Mouse (Mus musculus): Measurements from ENCODE around the gene Ms4a4b. TPM values are rescaled to one million over a fixed set of nuclear protein-coding genes. Genes with fewer than 3 reads are reported as not detected.
"Not testable (repeated sequence)": the region's sequence is repeated elsewhere in the genome, so short reads cannot be mapped to it uniquely, and the experiment has no call there.

The Ms4a4b gene
- not detected in 2 replicates for polyA plus RNA-seq (2014; fragmentation: Nextera tagmentation; extraction: Ambion mirVana)

DNA sequence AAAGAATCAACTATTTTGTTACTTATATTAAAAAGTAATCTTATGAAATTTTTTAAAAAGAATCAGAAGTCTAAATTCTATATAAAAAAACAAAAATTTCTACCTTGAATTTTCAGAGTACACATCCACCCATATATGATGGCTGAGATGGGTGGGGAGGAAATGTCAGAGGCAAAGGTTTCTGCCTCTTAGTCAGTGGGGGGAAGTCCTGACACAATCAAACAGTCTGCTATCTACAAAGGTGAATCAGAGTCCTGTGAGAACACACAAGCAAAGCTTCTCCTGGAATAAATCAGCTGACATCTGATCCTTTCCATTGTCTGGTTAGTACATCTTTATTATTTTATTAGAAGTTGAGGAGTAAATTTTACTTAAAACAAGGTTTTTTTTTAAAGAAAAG, at the start of gene Ms4a4b:
Gene Ms4a4b, plus strand, starts transcription at position 216 of the 400 bp plus-strand sequence.
- H3K4me2 ChIP-seq: no peak within 1 kb of the TSS
- no peak within 1 kb of the TSS for H3K27ac ChIP-seq (ENCODE audit: low read depth, low read length)
- no peaks in the 10 kb centered on the region for H3K4me1 ChIP-seq (ENCODE audit: control insufficient read depth, insufficient read depth, low read length)
- ATAC-seq (ENCODE audit: low FRiP score) (no peak), DNase-seq (ENCODE audit: low spot score, missing footprints) (no peak)
- H3K9ac ChIP-seq (ENCODE audit: low read length): no peak within 1 kb of the TSS
- H3K4me3 ChIP-seq (ENCODE audit: low read depth, low read length): no peak within 1 kb of the TSS
- no peaks in the 10 kb centered on the region for H3K36me3 ChIP-seq (ENCODE audit: control insufficient read depth, insufficient read depth, low read length)
- no peaks in the 10 kb centered on the region for H3K27me3 ChIP-seq (ENCODE audit: control insufficient read depth, insufficient read depth, low read length)
- no peaks in the 10 kb centered on the region for H3K9me3 ChIP-seq (ENCODE audit: control insufficient read depth, low read length)

DNA sequence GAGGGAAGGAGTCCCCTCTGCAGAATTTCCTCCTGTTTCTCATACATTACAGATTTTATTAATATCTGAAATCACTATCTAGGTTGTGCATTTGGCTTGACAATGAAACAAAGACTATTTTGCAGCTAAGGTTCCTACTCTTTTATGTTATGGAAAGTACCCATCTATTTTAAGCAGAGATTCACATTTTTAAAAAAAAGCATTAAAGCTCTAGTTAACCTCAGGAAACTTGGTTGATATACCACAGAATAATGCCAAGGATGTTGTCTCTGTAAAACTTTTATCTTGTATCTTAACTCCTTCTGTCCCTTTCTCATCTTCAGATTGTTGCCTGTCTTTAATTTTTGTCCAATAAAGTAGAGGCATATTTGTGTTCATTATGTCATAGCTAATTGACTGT, 47.6 kb upstream of the Ms4a4b start:
- H3K9me3 ChIP-seq (ENCODE audit: control insufficient read depth, low read length): no peaks in the 10 kb centered on the region
- H3K9ac ChIP-seq (ENCODE audit: low read length): no peak overlapping the region
- H3K4me1 ChIP-seq (ENCODE audit: control insufficient read depth, insufficient read depth, low read length): no peaks in the 10 kb centered on the region
- ATAC-seq (ENCODE audit: low FRiP score) (no peak), DNase-seq (ENCODE audit: low spot score, missing footprints) (no peak)
- H3K36me3 ChIP-seq (ENCODE audit: control insufficient read depth, insufficient read depth, low read length): no peaks in the 10 kb centered on the region
- H3K27ac ChIP-seq (ENCODE audit: low read depth, low read length): no peak overlapping the region
- H3K4me3 ChIP-seq (ENCODE audit: low read depth, low read length): no peak overlapping the region
- no peak overlapping the region for H3K4me2 ChIP-seq
- H3K27me3 ChIP-seq (ENCODE audit: control insufficient read depth, insufficient read depth, low read length): no peaks in the 10 kb centered on the region

DNA sequence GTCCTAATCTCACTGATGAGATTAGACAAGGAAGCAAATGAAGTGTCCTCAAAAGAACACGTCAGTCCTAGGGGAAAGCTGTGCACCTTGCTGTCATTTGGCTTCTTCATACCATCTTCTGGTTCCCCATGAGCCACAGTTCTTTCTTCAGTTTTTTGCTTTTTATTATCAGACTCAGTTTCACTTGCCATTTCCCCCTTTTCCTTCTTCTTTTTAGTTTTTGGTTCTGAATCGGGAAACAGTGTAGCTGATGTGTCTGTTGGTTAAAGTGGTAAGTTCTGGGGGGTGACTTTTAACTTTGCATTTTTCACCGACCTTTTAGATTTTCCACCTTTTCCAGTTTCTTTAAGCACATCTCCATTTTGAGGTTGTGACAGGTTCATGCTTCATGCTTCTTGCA, 38.8 kb upstream of the Ms4a4b start, which contains the start of gene Ms4a4c:
Gene Ms4a4c, plus strand, starts transcription at position 244 of the 400 bp plus-strand sequence.
- WGBS: 91% methylated on average over 3 of the region's 3 CpGs
- no peak within 1 kb of the TSS for H3K9ac ChIP-seq (ENCODE audit: low read length)
- H3K4me2 ChIP-seq: no peak within 1 kb of the TSS
- ATAC-seq (ENCODE audit: low FRiP score) (no peak), DNase-seq (ENCODE audit: low spot score, missing footprints) (no peak)
- H3K9me3 ChIP-seq (ENCODE audit: control insufficient read depth, low read length): no peaks in the 10 kb centered on the region
- no peak within 1 kb of the TSS for H3K27ac ChIP-seq (ENCODE audit: low read depth, low read length)
- no peaks in the 10 kb centered on the region for H3K36me3 ChIP-seq (ENCODE audit: control insufficient read depth, insufficient read depth, low read length)
- H3K27me3 ChIP-seq (ENCODE audit: control insufficient read depth, insufficient read depth, low read length): no peaks in the 10 kb centered on the region
- no peaks in the 10 kb centered on the region for H3K4me1 ChIP-seq (ENCODE audit: control insufficient read depth, insufficient read depth, low read length)
- no peak within 1 kb of the TSS for H3K4me3 ChIP-seq (ENCODE audit: low read depth, low read length)

DNA sequence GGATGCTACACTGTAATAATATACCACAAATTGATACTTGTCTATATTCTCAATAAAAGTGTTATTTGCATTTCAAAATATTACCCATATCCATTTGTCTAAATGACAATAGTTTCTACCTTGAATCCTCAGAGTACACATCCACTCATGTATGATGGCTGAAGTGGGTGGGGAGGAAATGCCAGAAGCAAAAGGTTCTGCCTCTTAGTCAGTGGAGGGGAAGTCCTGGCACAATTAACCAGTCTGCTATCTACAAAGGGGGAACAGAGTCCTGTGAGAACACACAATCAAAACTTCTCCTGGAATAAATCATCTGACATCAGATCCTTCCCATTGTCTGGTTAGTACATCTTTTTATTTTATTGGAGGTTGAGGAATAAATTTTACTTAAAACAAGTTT, 35.9 kb upstream of the Ms4a4b start:
- H3K4me1 ChIP-seq (ENCODE audit: control insufficient read depth, insufficient read depth, low read length): no peaks in the 10 kb centered on the region
- ATAC-seq (ENCODE audit: low FRiP score): no peak
- DNase-seq (ENCODE audit: low spot score, missing footprints): no peak
- no peak overlapping the region for H3K4me2 ChIP-seq
- no peak overlapping the region for H3K4me3 ChIP-seq (ENCODE audit: low read depth, low read length)
- no peak overlapping the region for H3K9ac ChIP-seq (ENCODE audit: low read length)
- H3K27ac ChIP-seq (ENCODE audit: low read depth, low read length): no peak overlapping the region
- H3K36me3 ChIP-seq (ENCODE audit: control insufficient read depth, insufficient read depth, low read length): no peaks in the 10 kb centered on the region
- H3K9me3 ChIP-seq (ENCODE audit: control insufficient read depth, low read length): no peaks in the 10 kb centered on the region
- no peaks in the 10 kb centered on the region for H3K27me3 ChIP-seq (ENCODE audit: control insufficient read depth, insufficient read depth, low read length)

DNA sequence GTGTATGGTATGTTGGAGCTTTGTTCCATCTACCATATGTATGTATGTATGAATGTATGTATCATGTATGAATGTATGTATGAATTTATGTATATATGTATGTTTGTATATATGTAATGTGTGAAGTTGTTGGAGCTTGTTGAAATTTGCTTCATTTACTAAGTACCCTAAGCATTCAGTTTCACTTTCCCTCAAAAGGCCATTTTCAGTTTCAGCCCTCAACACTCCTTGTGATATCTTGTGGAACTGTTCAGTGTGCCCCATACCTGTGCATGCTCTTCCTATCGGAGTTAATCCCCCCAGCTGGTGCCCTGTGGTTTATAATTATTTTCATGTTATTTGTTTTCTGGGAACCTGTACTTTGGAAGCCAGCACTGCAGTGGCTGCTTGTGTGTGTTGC, 34.8 kb upstream of the Ms4a4b start:
- Histone ChIP-seq H3K27ac (ENCODE audit: low read depth, low read length) (no peak overlapping the region), H3K4me1 (ENCODE audit: control insufficient read depth, insufficient read depth, low read length) (no peaks in the 10 kb centered on the region), H3K4me3 (ENCODE audit: low read depth, low read length) (no peak overlapping the region), H3K4me2 (no peak overlapping the region), H3K9ac (ENCODE audit: low read length) (no peak overlapping the region), H3K27me3 (ENCODE audit: control insufficient read depth, insufficient read depth, low read length) (no peaks in the 10 kb centered on the region), H3K9me3 (ENCODE audit: control insufficient read depth, low read length) (no peaks in the 10 kb centered on the region), H3K36me3 (ENCODE audit: control insufficient read depth, insufficient read depth, low read length) (no peaks in the 10 kb centered on the region)
- 93% methylated on average over 1 of the region's 1 CpGs for WGBS
- no peak for ATAC-seq (ENCODE audit: low FRiP score)
- no peak for DNase-seq (ENCODE audit: low spot score, missing footprints)

DNA sequence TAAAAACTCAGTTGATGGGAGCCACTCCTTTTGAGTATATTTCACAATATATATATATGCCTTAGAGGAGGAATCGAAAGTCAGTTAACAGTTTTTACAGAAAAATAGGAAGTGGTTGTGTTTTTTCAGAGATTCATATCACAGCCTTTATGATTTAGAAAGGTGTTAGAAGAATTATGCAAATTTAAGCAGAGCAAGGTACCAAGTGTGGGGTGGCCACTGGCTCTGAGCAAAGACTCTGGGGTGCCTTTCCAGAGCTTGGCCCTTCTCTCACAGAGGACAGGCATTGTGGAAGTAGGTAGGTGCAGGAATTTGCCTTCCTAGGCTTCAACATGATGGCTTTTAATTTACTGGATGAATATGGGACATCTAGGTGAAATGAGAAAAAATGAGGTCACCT, 31.7 kb upstream of the Ms4a4b start:
- H3K9ac ChIP-seq (ENCODE audit: low read length): no peak overlapping the region
- no peak overlapping the region for H3K27ac ChIP-seq (ENCODE audit: low read depth, low read length)
- H3K4me3 ChIP-seq (ENCODE audit: low read depth, low read length): no peak overlapping the region
- ATAC-seq (ENCODE audit: low FRiP score) (no peak), DNase-seq (ENCODE audit: low spot score, missing footprints) (no peak)
- H3K9me3 ChIP-seq (ENCODE audit: control insufficient read depth, low read length): no peaks in the 10 kb centered on the region
- no peaks in the 10 kb centered on the region for H3K4me1 ChIP-seq (ENCODE audit: control insufficient read depth, insufficient read depth, low read length)
- no peaks in the 10 kb centered on the region for H3K27me3 ChIP-seq (ENCODE audit: control insufficient read depth, insufficient read depth, low read length)
- H3K4me2 ChIP-seq: no peak overlapping the region
- 86% methylated on average over 1 of the region's 1 CpGs for WGBS
- no peaks in the 10 kb centered on the region for H3K36me3 ChIP-seq (ENCODE audit: control insufficient read depth, insufficient read depth, low read length)

DNA sequence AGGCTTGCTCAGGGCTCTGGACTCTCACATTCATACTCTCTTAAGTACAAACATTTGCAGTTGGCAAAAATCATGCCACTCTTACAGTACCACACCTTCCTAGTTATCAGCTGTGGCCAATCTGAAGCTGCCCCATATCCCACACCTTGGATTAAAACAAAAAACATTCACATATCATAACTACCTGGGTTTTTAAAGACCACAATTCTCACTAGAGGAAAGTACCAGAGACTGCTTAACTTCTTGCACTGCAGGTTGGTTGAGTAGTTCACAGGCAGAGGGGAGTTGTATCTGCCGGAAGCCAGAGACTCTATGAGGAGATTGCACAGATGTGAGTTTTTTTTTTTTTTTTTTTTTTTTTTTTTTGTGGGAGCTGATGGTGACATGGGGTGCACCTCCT, 29.3 kb upstream of the Ms4a4b start:
- no peak overlapping the region for H3K9ac ChIP-seq (ENCODE audit: low read length)
- H3K4me1 ChIP-seq (ENCODE audit: control insufficient read depth, insufficient read depth, low read length): no peaks in the 10 kb centered on the region
- H3K36me3 ChIP-seq (ENCODE audit: control insufficient read depth, insufficient read depth, low read length): no peaks in the 10 kb centered on the region
- H3K4me2 ChIP-seq: no peak overlapping the region
- H3K27me3 ChIP-seq (ENCODE audit: control insufficient read depth, insufficient read depth, low read length): no peaks in the 10 kb centered on the region
- no peak overlapping the region for H3K27ac ChIP-seq (ENCODE audit: low read depth, low read length)
- WGBS: 93% methylated on average over 1 of the region's 1 CpGs
- ATAC-seq (ENCODE audit: low FRiP score) (no peak), DNase-seq (ENCODE audit: low spot score, missing footprints) (no peak)
- no peak overlapping the region for H3K4me3 ChIP-seq (ENCODE audit: low read depth, low read length)
- no peaks in the 10 kb centered on the region for H3K9me3 ChIP-seq (ENCODE audit: control insufficient read depth, low read length)

DNA sequence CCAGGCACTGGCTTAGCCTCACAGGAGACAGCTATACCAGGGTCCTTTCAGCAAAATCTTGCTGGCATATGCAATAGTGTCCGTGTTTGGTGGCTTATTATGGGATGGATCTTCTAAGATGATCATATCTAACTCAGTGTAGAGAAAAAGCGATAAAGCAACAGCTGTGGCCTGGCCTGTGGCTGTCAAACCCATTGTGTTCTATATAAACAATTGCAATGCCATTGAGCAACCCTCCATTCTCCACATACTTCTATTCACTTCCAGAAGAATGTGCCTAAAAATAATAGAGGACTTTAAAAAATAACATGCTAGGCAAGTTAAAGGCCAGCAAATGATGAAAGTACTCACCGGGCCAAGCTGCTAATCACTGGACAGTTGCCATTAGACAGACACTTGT, 27.8 kb upstream of the Ms4a4b start:
- H3K27me3 ChIP-seq (ENCODE audit: control insufficient read depth, insufficient read depth, low read length): no peaks in the 10 kb centered on the region
- WGBS: 78% methylated on average over 3 of the region's 3 CpGs
- no peak for DNase-seq (ENCODE audit: low spot score, missing footprints)
- no peaks in the 10 kb centered on the region for H3K4me1 ChIP-seq (ENCODE audit: control insufficient read depth, insufficient read depth, low read length)
- no peak overlapping the region for H3K9ac ChIP-seq (ENCODE audit: low read length)
- ATAC-seq (ENCODE audit: low FRiP score): no peak
- H3K36me3 ChIP-seq (ENCODE audit: control insufficient read depth, insufficient read depth, low read length): no peaks in the 10 kb centered on the region
- no peak overlapping the region for H3K27ac ChIP-seq (ENCODE audit: low read depth, low read length)
- H3K9me3 ChIP-seq (ENCODE audit: control insufficient read depth, low read length): no peaks in the 10 kb centered on the region
- no peak overlapping the region for H3K4me2 ChIP-seq
- no peak overlapping the region for H3K4me3 ChIP-seq (ENCODE audit: low read depth, low read length)

DNA sequence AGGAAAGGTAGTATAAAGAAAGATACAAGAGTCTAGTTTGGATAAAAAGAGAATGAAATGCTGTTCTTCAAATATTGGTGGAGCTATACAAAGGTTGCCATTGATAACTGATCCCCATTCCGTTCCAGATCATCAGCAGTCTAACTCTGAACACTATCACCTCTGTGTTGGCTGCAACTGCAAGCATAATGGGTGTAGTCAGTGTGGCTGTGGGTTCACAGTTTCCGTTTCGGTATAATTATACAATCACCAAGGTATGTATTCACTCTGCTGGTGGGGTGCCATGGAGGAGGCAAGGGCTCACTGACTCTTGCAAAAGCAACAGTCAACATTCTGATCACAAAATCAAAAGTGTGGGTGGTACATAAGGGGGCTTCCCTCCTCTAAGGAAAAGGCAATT, 24.5 kb upstream of the Ms4a4b start:
- not testable (repeated sequence) for H3K4me3 ChIP-seq (ENCODE audit: low read depth, low read length); H3K27me3 ChIP-seq (ENCODE audit: control insufficient read depth, insufficient read depth, low read length); H3K9me3 ChIP-seq (ENCODE audit: control insufficient read depth, low read length); H3K9ac ChIP-seq (ENCODE audit: low read length); ATAC-seq (ENCODE audit: low FRiP score); H3K27ac ChIP-seq (ENCODE audit: low read depth, low read length); H3K4me2 ChIP-seq; H3K36me3 ChIP-seq (ENCODE audit: control insufficient read depth, insufficient read depth, low read length); DNase-seq (ENCODE audit: low spot score, missing footprints); H3K4me1 ChIP-seq (ENCODE audit: control insufficient read depth, insufficient read depth, low read length)
- 83% methylated on average over 2 of the region's 3 CpGs for WGBS

DNA sequence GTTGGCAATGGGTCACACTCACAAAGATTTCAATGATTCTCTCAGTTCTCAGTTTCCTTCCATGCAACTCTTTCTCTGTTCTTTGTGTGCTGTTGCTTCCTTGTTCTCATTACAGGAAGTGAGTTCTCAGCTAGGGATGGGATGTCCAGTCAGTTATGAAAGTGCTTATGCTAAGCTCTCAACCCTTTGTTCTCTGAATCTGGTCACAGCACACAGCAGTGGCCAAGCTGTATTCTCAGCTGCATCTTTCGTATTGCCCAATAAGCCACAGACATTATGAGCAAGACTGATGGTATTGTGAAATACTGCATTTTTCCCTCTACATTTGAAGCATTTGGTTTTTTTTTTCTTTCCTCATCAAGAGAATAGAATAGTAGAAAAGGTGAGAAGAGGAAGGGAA, 12.1 kb upstream of the Ms4a4b start:
- H3K27ac ChIP-seq (ENCODE audit: low read depth, low read length); H3K27me3 ChIP-seq (ENCODE audit: control insufficient read depth, insufficient read depth, low read length); H3K9me3 ChIP-seq (ENCODE audit: control insufficient read depth, low read length); DNase-seq (ENCODE audit: low spot score, missing footprints); H3K9ac ChIP-seq (ENCODE audit: low read length); H3K36me3 ChIP-seq (ENCODE audit: control insufficient read depth, insufficient read depth, low read length); H3K4me2 ChIP-seq; H3K4me1 ChIP-seq (ENCODE audit: control insufficient read depth, insufficient read depth, low read length); ATAC-seq (ENCODE audit: low FRiP score); H3K4me3 ChIP-seq (ENCODE audit: low read depth, low read length): not testable (repeated sequence)
- 88% methylated on average over 1 of the region's 1 CpGs for WGBS
